Mouse (Mus musculus) A20 (cell line): Measurements from ENCODE around the gene Kcnq5.
A peak's percentile ranks its signal among the peaks of the same experiment; 100 is the strongest.
"Not testable (repeated sequence)": the region's sequence is repeated elsewhere in the genome, so short reads cannot be mapped to it uniquely, and the experiment has no call there.

Experiments
- DNase-seq: peaks from one replicate; pipeline ENCODE4 v3.0.0-alpha.2; 2011; ENCODE audit warnings: low read depth, low spot score

Gene Kcnq5

GRCm38 (mm10) chr1:21838534-21838933 is 123.2 kb downstream of the Kcnq5 start:
- DNase-seq, result no peak

DNA sequence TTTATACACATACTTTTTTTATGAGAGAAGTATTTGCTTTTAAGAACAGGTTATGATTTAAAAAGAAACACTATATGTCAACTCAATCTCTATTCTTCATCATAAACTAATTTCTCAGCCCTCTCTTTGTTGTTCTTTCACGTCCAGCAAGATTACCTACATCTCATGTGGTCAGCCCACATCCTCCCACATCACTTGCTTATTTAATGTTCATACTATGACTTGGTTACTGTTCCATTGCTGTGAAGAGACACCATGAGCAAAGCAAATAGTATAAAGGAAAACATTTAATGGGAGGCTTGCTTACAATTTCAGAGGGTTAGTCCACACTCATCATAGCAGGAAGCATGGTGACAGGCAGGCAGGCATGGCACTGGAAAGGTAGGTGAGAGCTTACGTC is 124.4 kb downstream of the Kcnq5 start:
- DNase-seq, result no peak

DNA sequence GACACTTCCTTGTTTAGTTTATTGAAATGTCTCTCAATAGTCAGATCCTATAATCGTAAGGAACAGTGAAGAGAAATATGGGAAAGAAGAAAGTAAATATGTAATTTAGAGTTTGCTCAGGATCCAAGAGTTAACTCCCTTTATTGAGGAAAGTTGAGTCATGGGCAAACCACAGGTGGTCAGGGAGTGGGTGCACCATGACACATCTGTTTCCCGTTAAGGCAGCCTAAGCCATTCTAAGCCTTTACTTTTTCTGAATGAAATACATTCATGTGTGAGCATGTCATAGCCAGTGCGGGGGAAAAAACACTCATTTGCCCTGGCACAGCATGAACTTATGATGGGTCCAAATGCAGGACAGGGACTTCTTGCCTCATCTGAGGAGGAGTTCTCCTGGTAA is 125.4 kb downstream of the Kcnq5 start:
- DNase-seq, result no peak

GRCm38 (mm10) chr1:21829909-21830455 is 131.8 kb downstream of the Kcnq5 start:
- no peak for DNase-seq

DNA sequence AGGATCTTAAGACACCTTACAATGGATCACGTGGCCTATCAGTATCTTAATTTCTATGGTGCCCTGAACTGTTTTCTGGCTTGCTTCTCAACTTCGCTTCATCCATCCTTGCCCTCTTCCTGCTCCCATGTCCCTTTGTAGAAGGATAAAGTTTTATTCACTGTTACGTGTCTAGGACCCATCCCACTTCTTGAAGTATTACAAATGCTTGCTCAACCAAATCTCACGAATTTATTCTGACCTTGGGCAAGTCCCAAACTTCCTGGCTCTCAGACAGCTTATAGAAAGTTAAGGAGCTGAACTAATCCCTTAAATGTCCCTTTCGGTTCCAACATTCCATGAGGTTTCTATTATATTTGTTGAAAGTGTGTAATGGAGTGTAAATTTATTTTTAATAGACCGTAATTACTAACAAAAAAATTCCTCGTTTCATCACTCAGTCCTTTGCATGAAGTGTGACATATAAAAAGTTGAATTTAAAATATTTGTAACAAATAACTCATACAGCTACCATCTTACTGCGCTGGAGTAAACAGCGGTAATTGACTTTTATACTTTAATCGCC is 141.6 kb downstream of the Kcnq5 start:
- DNase-seq, result no peak

DNA sequence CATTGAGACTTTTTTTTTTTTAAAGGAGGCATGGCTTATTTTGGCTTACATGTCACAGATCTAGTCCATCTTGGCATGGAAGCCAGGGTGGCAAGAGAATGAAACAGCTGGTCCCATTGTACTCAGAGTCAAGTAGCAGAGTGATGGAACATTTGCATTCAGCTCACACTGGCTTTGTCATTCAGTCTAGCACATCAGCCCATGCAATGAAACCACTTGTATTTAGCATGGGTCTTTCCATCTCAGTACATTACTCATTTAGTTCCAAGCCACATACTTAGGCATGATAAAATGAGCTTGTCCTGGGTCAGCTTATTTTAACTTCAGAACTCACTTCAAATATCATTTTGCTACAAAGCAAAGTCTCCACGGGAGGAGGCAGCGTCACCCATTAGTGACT is 156.7 kb downstream of the Kcnq5 start:
- DNase-seq, result no peak

DNA sequence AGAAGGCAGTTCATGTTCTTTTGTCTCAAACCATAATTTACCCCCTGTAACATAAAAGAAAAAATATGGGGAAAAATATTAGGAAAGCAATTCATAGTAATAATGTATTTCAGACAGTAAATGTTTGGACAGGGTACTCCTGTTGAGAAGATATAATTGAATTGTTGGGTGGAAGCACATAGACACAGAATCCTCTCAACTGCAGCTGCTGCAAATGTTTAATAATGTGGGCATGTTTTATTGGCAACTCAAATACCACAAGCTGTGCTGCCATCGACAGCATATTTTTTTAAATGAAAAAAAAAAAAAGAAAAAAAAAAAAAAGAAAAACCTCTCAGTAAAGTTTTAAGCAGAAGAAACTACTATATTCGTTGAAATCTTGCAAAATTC is 157.3 kb downstream of the Kcnq5 start:
- DNase-seq, result no peak

DNA sequence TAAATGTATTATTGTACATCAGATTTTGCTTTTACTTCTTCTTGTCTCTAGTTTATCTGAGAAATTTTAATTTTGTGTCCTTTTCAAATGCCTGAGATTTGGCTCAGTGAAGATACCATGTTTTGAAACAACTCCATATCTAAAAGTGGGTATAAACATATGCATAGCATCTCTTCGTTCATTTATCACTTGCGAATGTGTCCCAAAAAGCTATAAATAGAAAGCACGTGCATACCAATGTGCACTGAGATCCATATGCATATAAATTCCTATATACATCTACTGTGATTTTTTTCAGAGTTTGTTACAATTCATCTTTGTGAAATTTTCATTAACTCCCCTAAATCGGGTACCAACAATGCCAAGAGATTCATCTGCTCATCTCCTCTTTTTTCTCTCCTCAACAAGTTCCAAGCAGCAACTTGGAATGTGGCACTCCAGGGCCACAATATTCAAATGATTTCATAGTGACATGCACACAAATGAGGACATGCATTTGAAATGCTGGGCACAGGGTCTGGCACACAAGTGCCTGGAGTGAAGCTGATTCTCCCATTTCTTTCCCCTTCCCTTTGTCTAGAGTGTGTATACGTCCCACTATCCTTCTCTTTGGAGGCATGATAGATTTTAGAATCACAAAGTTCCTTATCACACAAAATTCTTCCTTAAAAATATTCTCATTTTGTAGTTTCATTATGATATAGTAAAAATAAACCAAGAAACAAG is 157.8 kb downstream of the Kcnq5 start:
- no peak for DNase-seq

DNA sequence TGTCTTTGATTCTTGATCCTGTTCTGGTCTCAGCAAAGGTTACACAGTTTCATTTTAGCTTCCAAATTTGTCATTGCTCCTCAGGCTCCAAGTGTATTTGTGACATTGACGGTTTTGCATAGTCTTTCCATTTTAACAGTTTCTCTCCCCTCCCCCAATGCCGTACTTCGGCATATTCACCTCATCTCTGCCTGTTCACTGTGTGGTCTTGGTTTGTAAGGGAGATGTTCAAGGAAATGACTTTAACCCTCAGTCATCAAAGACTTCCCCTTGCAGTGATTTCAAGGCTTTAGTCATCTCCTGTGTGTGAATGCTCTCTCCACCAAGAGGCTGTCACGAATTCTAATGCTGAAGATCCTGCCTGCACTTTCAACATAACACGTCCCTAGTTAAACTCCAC is 181.0 kb downstream of the Kcnq5 start:
- DNase-seq, result no peak

DNA sequence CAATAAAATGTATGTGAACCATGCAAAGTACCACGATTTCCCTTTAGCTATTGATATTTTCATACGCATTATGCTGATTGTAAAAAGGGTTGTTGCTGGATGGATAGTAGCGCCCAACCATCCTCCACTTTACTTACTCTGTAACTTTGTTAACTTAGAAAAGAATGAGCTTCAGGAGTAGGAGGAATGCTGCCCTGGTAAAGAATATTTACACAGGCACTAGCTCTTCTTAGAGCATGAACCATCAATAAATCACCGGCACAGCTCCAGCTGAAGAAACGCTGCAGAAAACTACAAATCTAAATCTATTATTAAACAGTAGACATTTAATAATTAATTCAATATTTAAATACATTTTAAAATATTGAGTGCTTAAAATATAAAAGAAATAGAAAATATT is 184.2 kb downstream of the Kcnq5 start:
- no peak for DNase-seq

DNA sequence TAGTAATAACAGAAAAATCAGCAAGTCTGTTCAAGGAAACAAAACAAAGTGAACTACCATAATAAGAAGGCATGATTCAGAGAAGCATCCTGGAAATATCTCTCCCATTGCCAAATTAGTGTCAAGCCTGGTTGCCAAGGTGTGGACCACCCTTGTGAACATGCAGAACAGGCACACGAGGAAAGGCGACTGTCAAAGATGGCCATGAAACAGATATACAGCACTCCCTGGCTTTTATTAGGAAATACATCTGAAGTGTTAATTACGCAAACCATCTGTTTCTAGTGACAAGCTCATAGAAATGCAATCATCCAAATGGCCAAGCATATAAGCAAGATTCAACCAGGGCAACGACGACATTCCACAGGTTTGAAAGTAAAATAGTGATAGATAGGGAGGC is 187.8 kb downstream of the Kcnq5 start:
- DNase-seq, result no peak

- no peak for DNase-seq
Measured at GRCm38 (mm10) chr1:21770494-21770893, 191.2 kb downstream of the Kcnq5 start.

- DNase-seq, result no peak
Measured at GRCm38 (mm10) chr1:21749297-21749696, 212.4 kb downstream of the Kcnq5 start.

DNA sequence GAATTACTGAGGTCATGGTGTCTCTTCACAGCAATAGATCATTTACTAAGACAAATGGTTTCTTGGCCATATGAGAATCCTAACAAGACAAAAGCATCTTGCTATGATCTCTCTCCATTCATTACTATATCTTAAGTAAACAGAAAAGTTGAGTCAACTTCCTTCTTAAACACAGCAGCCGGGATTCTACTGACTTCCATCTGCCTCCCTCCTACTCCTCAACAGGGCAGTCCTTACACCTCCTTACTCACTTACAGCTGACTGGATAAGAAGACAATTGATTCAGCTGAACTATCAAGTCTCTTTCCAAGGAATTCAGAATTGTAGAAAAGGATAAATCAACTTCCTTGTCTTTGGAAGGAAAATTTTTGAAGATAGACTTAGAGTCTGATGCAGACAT is 232.6 kb downstream of the Kcnq5 start:
- no peak for DNase-seq

DNA sequence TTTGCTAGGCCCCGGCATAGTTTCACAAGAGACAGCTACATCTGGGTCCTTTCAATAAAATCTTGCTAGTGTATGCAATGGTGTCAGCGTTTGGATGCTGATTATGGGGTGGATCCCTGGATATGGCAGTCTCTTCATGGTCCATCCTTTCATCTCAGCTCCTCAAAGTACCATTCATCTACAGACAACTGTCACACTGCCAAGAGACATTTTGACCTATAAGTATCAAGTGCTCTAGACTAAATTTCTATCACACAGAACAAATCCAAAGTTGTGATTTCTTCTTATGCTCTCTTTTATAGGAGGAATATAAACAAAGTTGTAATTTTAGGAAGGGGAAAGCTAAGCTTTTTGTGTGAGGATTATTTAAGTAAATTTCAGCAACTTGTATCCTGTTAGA is 238.5 kb downstream of the Kcnq5 start:
- DNase-seq, result not testable (repeated sequence)

DNA sequence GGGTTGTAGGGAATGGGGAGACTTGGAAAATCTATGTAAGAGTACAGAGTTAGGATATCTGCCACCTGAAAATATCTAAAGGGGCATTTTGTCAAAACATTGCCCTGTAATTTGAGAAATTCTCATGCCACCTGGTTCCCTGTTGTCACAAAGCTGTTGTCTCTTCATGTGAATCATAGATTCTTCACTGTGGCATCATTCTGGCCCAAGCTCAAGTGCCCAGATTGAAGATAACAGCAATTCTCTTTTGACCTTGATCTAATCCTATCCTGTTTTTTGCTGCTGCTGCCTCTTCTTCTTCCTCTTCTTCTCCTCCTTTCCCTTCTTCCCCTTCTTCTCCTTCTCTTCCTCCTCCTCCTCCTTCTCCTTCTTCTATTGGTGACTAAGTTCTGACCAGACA is 240.5 kb downstream of the Kcnq5 start:
- DNase-seq, result no peak

DNA sequence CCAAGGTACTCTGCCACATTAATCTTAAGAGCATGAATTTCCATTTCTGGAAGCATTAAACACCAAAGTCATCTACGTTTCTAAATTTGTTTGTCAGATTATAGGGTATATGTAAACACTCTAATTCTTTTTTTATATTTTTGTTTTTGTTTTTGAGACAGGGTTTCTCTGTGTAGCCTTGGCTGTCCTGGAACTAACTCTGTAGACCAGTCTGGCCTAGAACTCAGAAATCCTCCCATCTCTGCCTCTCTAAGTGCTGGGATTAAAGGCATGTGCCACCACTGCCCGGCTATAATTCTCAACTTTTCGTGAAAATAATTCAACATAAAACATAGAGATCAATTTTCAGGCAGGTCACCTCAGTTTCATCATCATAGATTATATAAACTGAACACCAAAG is 246.9 kb downstream of the Kcnq5 start:
- no peak for DNase-seq

DNA sequence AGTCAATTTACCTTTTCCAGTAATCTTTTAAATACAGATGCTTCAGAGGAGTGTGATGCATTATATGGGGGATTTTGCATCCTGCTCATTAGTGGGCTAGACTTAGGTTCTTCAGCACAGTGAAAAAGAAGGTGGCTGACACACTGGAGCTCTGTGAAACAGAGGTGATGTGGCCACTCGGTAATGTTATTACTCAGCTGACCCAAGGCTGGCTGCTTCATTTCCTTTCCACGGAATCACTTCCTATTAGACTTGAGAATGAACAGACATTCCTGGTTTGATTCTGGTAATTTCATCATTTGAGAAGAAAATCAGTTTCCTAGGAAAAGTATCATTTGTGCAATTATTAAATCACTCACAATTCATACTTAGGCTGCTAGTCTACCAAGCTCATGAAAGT is 249.0 kb downstream of the Kcnq5 start:
- DNase-seq, result peak; percentile 4

GRCm38 (mm10) chr1:21690458-21690857 is 271.3 kb downstream of the Kcnq5 start:
- DNase-seq, result no peak

DNA sequence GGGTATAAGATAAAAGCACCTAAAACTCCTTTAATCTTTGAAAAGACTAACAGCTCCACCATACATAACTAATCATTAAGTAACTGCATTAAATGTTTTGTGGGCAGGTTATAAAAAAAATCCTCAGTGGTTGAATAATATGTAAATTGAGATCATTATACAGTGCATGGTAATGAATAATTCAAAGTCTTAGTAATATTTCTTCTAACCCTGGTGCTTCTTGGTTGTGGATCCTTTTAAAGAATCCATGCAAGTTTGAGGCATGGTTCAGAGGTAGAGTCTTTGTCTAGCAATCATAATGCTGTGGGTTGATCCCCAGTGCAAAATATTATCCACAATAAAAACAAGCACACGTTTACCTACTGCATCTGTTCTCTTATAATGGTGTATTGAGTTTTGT is 272.8 kb downstream of the Kcnq5 start:
- DNase-seq, result no peak

GRCm38 (mm10) chr1:21684444-21684843 is 277.3 kb downstream of the Kcnq5 start:
- DNase-seq, result no peak

GRCm38 (mm10) chr1:21676805-21677204 is 284.9 kb downstream of the Kcnq5 start:
- no peak for DNase-seq

GRCm38 (mm10) chr1:21660840-21661239 is 300.9 kb downstream of the Kcnq5 start:
- no peak for DNase-seq
